Comparison of ENCODE assay signal across 17 mouse cellular contexts in genomic region chr5:129489879-129490278, GRCm38 (mm10). TPM values are rescaled to one million over a fixed set of nuclear protein-coding genes. Genes with fewer than 3 reads are reported as not detected.
DNase-seq lines count a peak whose midpoint lies in the region; ATAC-seq and TF ChIP-seq lines count a peak whose summit lies in the region.
"Had no signal": no experiment of that assay in that cellular context is flagged by ENCODE, and none has a peak within 500 bp of the region (broad histone marks: within the 10 kb centered on the region; RNA-seq: fewer than 3 reads in every experiment).

No protein-coding gene starts in this region.

- WGBS in heart, embryonic 12.5 days = 31% methylated on average over 10 of the region's 10 CpGs
- WGBS in limb, embryonic 14.5 days = 9% methylated on average over 10 of the region's 10 CpGs
- WGBS in midbrain, embryonic 16.5 days = 41% methylated on average over 10 of the region's 10 CpGs

- H3K9ac ChIP-seq in heart, embryonic 12.5 days = no peak overlapping the region
- H3K9ac ChIP-seq in limb, embryonic 14.5 days (ENCODE audit: low read depth, low read length, severe bottlenecking) = peak overlapping the region; percentile 31; the same call in 1 of the 2 replicates
- H3K9ac ChIP-seq in midbrain, embryonic 16.5 days (ENCODE audit: low read depth, low read length) = no peak overlapping the region
- H3K9ac ChIP-seq: forebrain, embryonic 15.5 days; limb, embryonic 15.5 days had no signal

- no peak for DNase-seq in heart, adult 11 months
- DNase-seq in ES-CJ7 (ENCODE audit: low read depth, low spot score) = peak; percentile 6
- DNase-seq in embryo, embryonic 10.5 days (ENCODE audit: low spot score) = peak; percentile 42
- no peak for DNase-seq in limb, embryonic 14.5 days (ENCODE audit: low spot score)
- DNase-seq in lung, postnatal 10 days = no peak
- DNase-seq in thymus, postnatal 4 days = no peak
- DNase-seq: cerebellum, adult 9-10 months; gastrocnemius, postnatal 25 days; kidney, adult 9 months; lung, adult 2 months; right cerebral cortex, postnatal 25 days; thymus, postnatal 14 days had no signal

- TF ChIP-seq POLR2A in limb, embryonic 14.5 days (IDR thresholded peaks at IDR 0.05; ENCODE audit: borderline replicate concordance, extremely low read depth, insufficient read depth, insufficient read length) = no peak

- no peak overlapping the region for H3K4me3 ChIP-seq in heart, embryonic 12.5 days
- 0 out of 2 replicates have a peak overlapping the region, but pooled peaks have one; percentile 5 for H3K4me3 ChIP-seq in limb, embryonic 14.5 days (replicated peaks; ENCODE audit: low read length)
- no peak overlapping the region for H3K4me3 ChIP-seq in midbrain, embryonic 16.5 days (ENCODE audit: low read depth, low read length)
- H3K4me3 ChIP-seq: forebrain, embryonic 15.5 days; limb, embryonic 15.5 days; megakaryocyte, embryonic 14.5 days had no signal

- ATAC-seq in heart, embryonic 12.5 days (ENCODE audit: insufficient number of reproducible peaks, low FRiP score) = no peak
- ATAC-seq in limb, embryonic 14.5 days (ENCODE audit: low FRiP score, low read depth) = 0 out of 2 replicates have a peak, but pooled peaks have one; percentile 34
- no peak for ATAC-seq in midbrain, embryonic 16.5 days
- ATAC-seq: forebrain, embryonic 15.5 days had no signal

- no peaks in the 10 kb centered on the region for H3K4me1 ChIP-seq in heart, embryonic 12.5 days (replicated peaks)
- 0 out of 2 replicates have a peak, but pooled peaks cover 6% of the 10 kb centered on the region for H3K4me1 ChIP-seq in limb, embryonic 14.5 days (ENCODE audit: control insufficient read depth, insufficient read depth, low read length)
- H3K4me1 ChIP-seq in midbrain, embryonic 16.5 days (ENCODE audit: control insufficient read depth, insufficient read depth, low read length) = no peaks in the 10 kb centered on the region
- H3K4me1 ChIP-seq: forebrain, embryonic 15.5 days; megakaryocyte, embryonic 14.5 days had no signal

- H3K27ac ChIP-seq in heart, embryonic 12.5 days (ENCODE audit: poor library complexity, severe bottlenecking) = no peak overlapping the region
- H3K27ac ChIP-seq in limb, embryonic 14.5 days (replicated peaks; ENCODE audit: low read depth, low read length) = no peak overlapping the region
- no peak overlapping the region for H3K27ac ChIP-seq in midbrain, embryonic 16.5 days (ENCODE audit: low read length)
- H3K27ac ChIP-seq: forebrain, embryonic 15.5 days; limb, embryonic 15.5 days had no signal

- H3K36me3 ChIP-seq in heart, embryonic 12.5 days = no peaks in the 10 kb centered on the region
- no peaks in the 10 kb centered on the region for H3K36me3 ChIP-seq in limb, embryonic 14.5 days (ENCODE audit: control insufficient read depth, insufficient read depth, low read length)
- H3K36me3 ChIP-seq in midbrain, embryonic 16.5 days (ENCODE audit: control insufficient read depth, insufficient read depth, low read length) = no peaks in the 10 kb centered on the region
- H3K36me3 ChIP-seq: forebrain, embryonic 15.5 days; limb, embryonic 15.5 days had no signal

- H3K4me2 ChIP-seq in heart, embryonic 12.5 days = peak overlapping the region; percentile 19; the same call in 1 of the 2 replicates
- peak overlapping the region; percentile 31; the same call in 1 of the 2 replicates for H3K4me2 ChIP-seq in limb, embryonic 14.5 days (replicated peaks; ENCODE audit: low read depth, low read length, severe bottlenecking)
- H3K4me2 ChIP-seq in midbrain, embryonic 16.5 days (ENCODE audit: low read length) = no peak overlapping the region
- H3K4me2 ChIP-seq: forebrain, embryonic 15.5 days; limb, embryonic 15.5 days had no signal

- H3K27me3 ChIP-seq in heart, embryonic 12.5 days (replicated peaks) = no peaks in the 10 kb centered on the region
- H3K27me3 ChIP-seq in limb, embryonic 14.5 days (ENCODE audit: control insufficient read depth, insufficient read depth, low read length) = no peaks in the 10 kb centered on the region
- H3K27me3 ChIP-seq in midbrain, embryonic 16.5 days (ENCODE audit: control insufficient read depth, insufficient read depth, low read depth, low read length) = no peaks in the 10 kb centered on the region
- H3K27me3 ChIP-seq: forebrain, embryonic 15.5 days; limb, embryonic 15.5 days had no signal

- no peaks in the 10 kb centered on the region for H3K9me3 ChIP-seq in heart, embryonic 12.5 days (replicated peaks)
- no peaks in the 10 kb centered on the region for H3K9me3 ChIP-seq in limb, embryonic 14.5 days (ENCODE audit: control insufficient read depth, low read length)
- no peaks in the 10 kb centered on the region for H3K9me3 ChIP-seq in midbrain, embryonic 16.5 days (replicated peaks; ENCODE audit: control insufficient read depth, low read length, poor library complexity, severe bottlenecking)
- H3K9me3 ChIP-seq: forebrain, embryonic 15.5 days; limb, embryonic 15.5 days had no signal

RNA-seq across cellular contexts. Expression of gene Sfswap, which starts 11.1 kb away (rescaled TPM):
- 29.3 and 31.2 TPM in 2 replicates for polyA plus RNA-seq in heart, embryonic 12.5 days (2016; fragmentation: Nextera tagmentation; extraction: Ambion mirVana)
- polyA plus RNA-seq in limb, embryonic 14.5 days (2012; rRNA removed) = 168 and 178 TPM in 2 replicates
- 53.8 and 62.5 TPM in 2 replicates for polyA plus RNA-seq in limb, embryonic 14.5 days (2014; fragmentation: Nextera tagmentation; extraction: Ambion mirVana)
- 49.6 and 53.6 TPM in 2 replicates for polyA plus RNA-seq in midbrain, embryonic 16.5 days (2015; fragmentation: Nextera tagmentation; extraction: Ambion mirVana)

Comparison
In these comparisons a context has a peak if more than half of its experiments do, and no peak if none do; other contexts are left out.
1. DNase-seq: peak in ES-CJ7 (single experiment) and embryo, embryonic 10.5 days (single experiment); none in heart, adult 11 months (single experiment), limb, embryonic 14.5 days (single experiment), lung, postnatal 10 days (single experiment) and thymus, postnatal 4 days (single experiment).